Mouse (Mus musculus) c-Kit-positive CD71-positive TER-119-positive erythroid progenitor cells, embryonic 14.5 days (primary cell): Measurements from ENCODE around the gene Muc5b.
"Not testable (repeated sequence)": the region's sequence is repeated elsewhere in the genome, so short reads cannot be mapped to it uniquely, and the experiment has no call there.

Source experiments
- DNase-seq: peaks from one replicate; pipeline ENCODE4 v3.0.0-alpha.2; 2013; ENCODE audit warnings: low spot score

The Muc5b gene

GRCm38 (mm10) chr7:141838779-141839178, at the start of gene Muc5b:
Muc5b (plus strand) TSS chr7:141839070.
- no peak for DNase-seq

GRCm38 (mm10) chr7:141794251-141794650, 44.6 kb upstream of the Muc5b start:
- DNase-seq = no peak

GRCm38 (mm10) chr7:141803206-141803605, 35.7 kb upstream of the Muc5b start:
- DNase-seq = no peak

GRCm38 (mm10) chr7:141805384-141805783, 33.5 kb upstream of the Muc5b start:
- no peak for DNase-seq

- DNase-seq = not testable (repeated sequence)
Measured at GRCm38 (mm10) chr7:141807823-141808222, 31.0 kb upstream of the Muc5b start.

GRCm38 (mm10) chr7:141809933-141810332, 28.9 kb upstream of the Muc5b start:
- DNase-seq = not testable (repeated sequence)

- no peak for DNase-seq
Measured at GRCm38 (mm10) chr7:141813321-141813720, 25.5 kb upstream of the Muc5b start.

GRCm38 (mm10) chr7:141815361-141815760, 23.5 kb upstream of the Muc5b start:
- no peak for DNase-seq

GRCm38 (mm10) chr7:141817355-141818075, 21.4 kb upstream of the Muc5b start:
- no peak for DNase-seq

- DNase-seq = no peak
Measured at GRCm38 (mm10) chr7:141818267-141818666, 20.6 kb upstream of the Muc5b start.

- DNase-seq = no peak
Measured at GRCm38 (mm10) chr7:141822582-141823261, 16.1 kb upstream of the Muc5b start.

- DNase-seq = no peak
Measured at GRCm38 (mm10) chr7:141823699-141824098, 15.2 kb upstream of the Muc5b start.

- no peak for DNase-seq
Measured at GRCm38 (mm10) chr7:141824398-141824797, 14.5 kb upstream of the Muc5b start.

- no peak for DNase-seq
Measured at GRCm38 (mm10) chr7:141835941-141836340, 2.9 kb upstream of the Muc5b start.

- DNase-seq = no peak
Measured at GRCm38 (mm10) chr7:141836423-141836822, 2.4 kb upstream of the Muc5b start.

GRCm38 (mm10) chr7:141840354-141840753, 1.5 kb downstream of the Muc5b start:
- DNase-seq = no peak

GRCm38 (mm10) chr7:141861046-141861445, 22.2 kb downstream of the Muc5b start:
- DNase-seq = no peak

GRCm38 (mm10) chr7:141869644-141870043, 30.8 kb downstream of the Muc5b start:
- DNase-seq = no peak

GRCm38 (mm10) chr7:141870553-141870952, 31.7 kb downstream of the Muc5b start:
- DNase-seq = no peak

GRCm38 (mm10) chr7:141874891-141875290, 36.0 kb downstream of the Muc5b start:
- DNase-seq = no peak

GRCm38 (mm10) chr7:141878813-141879212, 39.9 kb downstream of the Muc5b start:
- no peak for DNase-seq

- DNase-seq = no peak
Measured at GRCm38 (mm10) chr7:141892151-141892550, 53.3 kb downstream of the Muc5b start.

- peak; percentile 34 for DNase-seq
Measured at GRCm38 (mm10) chr7:141901825-141902224, 63.0 kb downstream of the Muc5b start.
